Mouse (Mus musculus): ENCODE results near the gene Mapk12.
A peak's percentile ranks its signal among the peaks of the same experiment; 100 is the strongest.

Mapk12 gene

DNA sequence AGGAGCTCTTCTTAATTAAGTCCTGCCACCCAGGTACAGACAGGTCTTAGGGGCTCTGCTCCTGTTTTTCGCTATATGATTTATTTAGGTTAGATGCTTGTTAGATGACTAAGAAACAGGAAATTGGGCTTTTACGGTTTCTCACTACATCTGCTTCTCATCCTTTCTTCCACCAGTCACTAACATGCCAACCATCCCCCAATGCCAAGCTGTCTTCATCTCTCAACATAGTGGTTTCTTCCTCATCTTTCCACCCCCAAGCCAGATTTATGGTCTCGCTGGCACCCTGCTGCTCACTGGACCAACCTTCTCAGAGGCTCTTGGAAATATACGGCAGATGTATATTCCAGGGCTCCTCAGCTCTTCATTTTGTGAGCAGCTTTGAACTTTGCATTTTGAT, 49.8 kb downstream of the Mapk12 start:
- DNase-seq = no peak

DNA sequence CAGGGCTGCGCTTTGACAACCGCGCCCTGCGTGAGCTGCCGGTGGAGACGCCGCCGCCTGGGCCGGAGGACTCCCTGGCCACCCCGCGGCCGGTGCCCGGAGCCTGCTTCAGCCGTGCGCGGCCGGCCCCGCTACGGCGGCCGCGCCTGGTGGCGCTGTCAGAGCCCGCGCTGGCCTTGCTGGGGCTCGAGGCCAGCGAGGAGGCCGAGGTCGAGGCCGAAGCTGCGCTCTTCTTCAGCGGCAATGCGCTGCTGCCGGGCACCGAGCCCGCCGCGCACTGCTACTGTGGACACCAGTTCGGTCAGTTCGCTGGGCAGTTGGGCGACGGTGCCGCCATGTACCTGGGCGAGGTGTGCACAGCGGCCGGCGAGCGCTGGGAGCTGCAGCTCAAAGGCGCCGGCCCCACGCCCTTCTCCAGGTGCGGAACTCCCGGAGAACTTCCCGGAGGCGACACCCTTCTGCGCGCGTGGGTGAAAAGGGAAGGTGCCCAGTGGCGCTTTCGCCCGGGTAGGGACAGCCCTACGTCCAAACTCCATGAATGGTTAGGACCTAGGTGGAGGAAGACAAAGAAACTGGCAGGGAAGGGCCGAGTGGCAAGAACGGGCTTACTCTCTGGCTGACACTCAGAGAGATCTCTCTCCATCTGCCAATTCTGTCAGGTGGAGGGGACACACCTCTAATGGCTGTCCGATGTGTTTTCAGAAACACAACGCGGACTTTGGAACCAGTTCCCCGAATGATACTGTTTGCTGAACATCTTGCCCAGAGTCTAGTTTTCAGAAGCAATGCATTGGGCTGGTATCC, 51.1 kb downstream of the Mapk12 start:
- DNase-seq = peak; percentile 29

DNA sequence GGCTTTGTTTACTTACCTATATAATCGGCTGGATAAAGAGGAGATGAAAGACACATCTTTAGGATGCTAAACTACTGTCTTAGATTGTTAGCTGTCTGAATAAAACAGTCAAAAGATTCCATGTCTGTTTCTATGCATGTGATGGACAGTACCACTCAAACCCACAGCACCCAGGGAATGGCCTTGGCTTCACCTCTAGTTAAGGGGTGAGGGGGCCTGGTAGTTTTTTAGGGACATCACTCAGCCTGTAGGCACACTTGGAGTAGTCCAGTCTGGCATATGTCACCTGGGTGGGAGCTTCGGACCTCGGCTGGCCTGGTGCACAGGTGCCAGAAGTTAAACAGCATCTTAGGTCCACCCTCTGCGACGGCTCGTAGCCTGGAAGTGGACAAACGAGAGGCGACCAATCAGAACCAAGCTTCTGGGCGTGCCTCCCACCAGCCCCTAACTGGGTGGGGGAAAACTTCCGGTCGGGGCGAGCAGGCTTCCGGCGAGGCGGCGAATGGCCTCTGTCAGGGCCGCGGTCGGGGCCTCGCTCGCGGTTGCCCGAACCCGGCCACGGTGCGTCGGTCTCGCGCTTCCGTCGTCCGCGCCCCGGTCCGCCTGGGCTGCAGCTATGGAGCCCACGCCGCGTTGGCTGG, 51.8 kb downstream of the Mapk12 start, which contains the start of gene Selenoo:
Gene Selenoo, plus strand, starts transcription at position 478 of the 641 bp plus-strand sequence.
- peak; percentile 93 for DNase-seq

DNA sequence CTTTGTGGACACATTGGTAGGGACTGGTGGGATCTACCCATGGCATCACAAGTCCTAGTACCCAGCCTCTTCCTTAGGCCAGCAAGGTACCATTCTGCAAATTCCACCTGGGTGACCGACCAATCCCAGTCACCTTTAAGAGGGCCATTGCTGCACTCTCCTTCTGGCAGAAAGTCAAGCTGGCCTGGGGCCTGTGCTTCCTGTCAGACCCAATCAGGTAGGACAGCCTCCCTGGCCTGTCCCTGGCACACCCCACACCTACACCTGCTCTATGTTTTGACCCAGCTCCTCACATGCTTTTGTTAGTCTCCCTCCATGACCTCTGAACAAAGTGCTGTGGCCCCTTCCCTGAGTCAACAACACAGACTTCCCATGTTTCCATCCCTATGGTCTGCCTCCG, 55.7 kb downstream of the Mapk12 start:
- no peak for DNase-seq

DNA sequence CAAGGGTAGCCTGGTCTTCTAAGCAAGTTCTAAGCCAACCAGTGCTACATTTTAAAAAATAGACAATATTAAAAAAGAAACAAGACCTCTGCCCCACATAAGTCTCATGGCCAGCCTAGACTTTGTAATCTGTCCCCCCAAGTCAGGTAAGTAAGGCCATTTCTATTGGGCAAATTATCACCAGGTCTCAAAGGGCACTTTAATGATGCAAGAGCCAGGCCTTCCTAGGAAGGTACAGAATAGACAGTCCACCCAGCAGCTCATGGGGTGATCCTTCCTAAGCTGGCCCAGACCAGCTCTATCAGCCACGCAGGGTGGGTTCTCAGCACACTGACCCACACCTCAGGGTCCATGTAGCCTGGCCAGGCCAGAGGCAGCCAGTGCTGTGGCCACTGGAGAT, 56.6 kb downstream of the Mapk12 start:
- no peak for DNase-seq
